Mouse (Mus musculus) common myeloid progenitor, adult 5-6 weeks (primary cell): ENCODE measurements around the gene Glipr1l2. TPM values are rescaled to one million over a fixed set of nuclear protein-coding genes. Genes with fewer than 3 reads are reported as not detected.
"Not testable (repeated sequence)": the region's sequence is repeated elsewhere in the genome, so short reads cannot be mapped to it uniquely, and the experiment has no call there.

Experiments used
- ATAC-seq: replicated peaks from 2 replicates; pipeline ENCODE4 v1.8.0; 2016; ENCODE audit warnings: low read depth, mild to moderate bottlenecking, moderate TSS enrichment, inconsistent platforms; ENCODE audit not compliant: poor library complexity, severe bottlenecking
- total RNA-seq: library from RNA; stranded (forward); fragments of 200-1000, 187-1606 nt; gene quantifications from 2 replicates; pipeline ENCODE4 v1.2.3, GENCODE M21; 2017

Gene Glipr1l2
- not detected in 2 replicates for total RNA-seq

GRCm38 (mm10) chr10:112083157-112083556 is at the start of gene Glipr1l2:
TSS of gene Glipr1l2 (plus strand) at chr10:112083354.
- no peak for ATAC-seq

- peak; percentile 66 for ATAC-seq
Observed at GRCm38 (mm10) chr10:112043523-112043922, 39.6 kb upstream of the Glipr1l2 start.

- not testable (repeated sequence) for ATAC-seq
Observed at GRCm38 (mm10) chr10:112044283-112044682, 38.9 kb upstream of the Glipr1l2 start.

DNA sequence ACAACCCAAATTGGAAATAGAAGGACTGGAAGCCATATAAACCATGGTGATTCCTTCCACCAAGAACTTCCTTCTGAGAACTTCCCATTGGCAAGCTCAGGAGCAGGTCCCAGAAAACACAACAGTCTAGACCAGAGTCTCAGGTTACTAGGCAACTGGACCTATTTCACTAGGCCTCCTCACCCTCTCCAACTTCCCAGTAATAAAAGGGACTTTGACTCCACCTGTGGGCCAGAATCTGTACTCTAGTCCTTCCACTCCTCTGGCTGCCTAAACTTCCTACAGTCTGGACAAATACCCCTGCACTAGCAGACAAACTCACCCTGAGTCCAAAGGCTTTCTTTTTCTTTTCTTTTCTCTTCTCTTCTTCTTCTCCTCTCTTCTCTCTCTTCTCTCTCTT is 31.9 kb upstream of the Glipr1l2 start:
- peak; percentile 96 for ATAC-seq

- peak; percentile 93 for ATAC-seq
Observed at GRCm38 (mm10) chr10:112051956-112052355, 31.2 kb upstream of the Glipr1l2 start.

- peak; percentile 100 for ATAC-seq
Observed at GRCm38 (mm10) chr10:112059702-112060582, 23.2 kb upstream of the Glipr1l2 start, which contains the start of gene Glipr1l1. TSS of gene Glipr1l1 (plus strand) at chr10:112060189.

DNA sequence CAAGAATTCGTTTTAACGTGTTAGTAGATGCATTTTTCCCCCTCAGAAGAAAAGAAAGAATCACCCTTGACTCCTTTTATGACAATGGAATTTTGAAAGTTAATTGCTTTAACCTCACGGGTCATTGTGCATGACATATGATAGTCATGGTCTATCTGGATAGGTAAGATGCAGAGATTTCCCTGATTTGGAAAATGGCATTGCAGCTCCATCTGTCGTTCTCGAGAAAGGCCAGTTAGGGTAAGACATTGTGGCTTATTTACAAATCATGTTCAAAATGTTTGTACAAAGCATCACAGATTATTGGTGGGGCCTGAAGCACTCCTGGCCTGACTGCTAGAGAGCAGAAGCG is 22.6 kb upstream of the Glipr1l2 start:
- not testable (repeated sequence) for ATAC-seq

- no peak for ATAC-seq
Observed at GRCm38 (mm10) chr10:112080044-112080443, 3.1 kb upstream of the Glipr1l2 start.

- peak; percentile 65; the same call in 1 of the 2 replicates for ATAC-seq
Observed at GRCm38 (mm10) chr10:112105785-112106184, 22.6 kb downstream of the Glipr1l2 start.

DNA sequence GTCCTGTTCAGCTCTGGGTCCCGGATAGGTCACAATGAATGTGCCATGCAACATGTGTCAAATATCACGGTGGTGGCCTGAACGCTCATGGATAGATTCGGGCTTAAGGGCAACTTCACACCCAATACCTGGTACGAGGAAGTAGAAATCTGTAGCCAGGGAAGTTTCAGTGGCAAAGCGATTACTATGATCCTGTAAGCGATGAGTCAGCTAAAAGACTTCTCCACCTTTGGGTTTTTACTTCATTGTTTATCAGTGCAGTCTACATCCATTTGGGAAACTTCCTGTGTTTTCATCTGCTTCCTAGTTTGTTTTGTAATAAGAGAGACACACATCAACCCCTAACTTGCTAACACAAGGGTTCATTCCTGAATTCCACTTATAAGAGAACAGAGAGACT is 27.2 kb downstream of the Glipr1l2 start:
- ATAC-seq, result no peak

GRCm38 (mm10) chr10:112125090-112125489 is 41.9 kb downstream of the Glipr1l2 start:
- not testable (repeated sequence) for ATAC-seq

DNA sequence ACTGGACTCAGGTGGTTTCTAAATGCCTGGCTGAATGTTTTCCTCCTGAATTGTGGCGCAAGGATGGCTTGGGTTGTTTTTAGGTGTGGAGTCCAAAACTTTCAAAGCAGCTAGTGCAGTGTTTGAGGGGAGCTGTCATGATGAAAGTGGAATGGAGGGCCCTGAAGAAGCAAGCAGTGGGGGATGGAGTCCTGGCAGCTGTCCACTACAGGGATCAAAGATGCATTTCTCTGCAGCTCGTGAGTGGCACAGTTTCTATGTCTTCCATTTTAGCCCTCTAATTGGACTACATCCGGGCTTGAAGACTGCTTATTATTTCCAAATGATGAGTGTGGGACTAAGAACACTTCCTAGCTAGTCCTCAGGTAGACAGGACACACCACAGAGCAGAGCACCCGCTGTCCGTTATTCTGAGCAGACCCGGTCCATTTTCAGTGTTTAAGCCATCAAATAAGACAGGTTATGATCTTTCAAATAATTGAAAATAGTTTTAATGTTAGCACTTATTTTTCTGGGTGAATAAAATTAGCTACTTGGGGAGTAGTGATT is 44.6 kb downstream of the Glipr1l2 start:
- not testable (repeated sequence) for ATAC-seq

GRCm38 (mm10) chr10:112132194-112132593 is 49.0 kb downstream of the Glipr1l2 start:
- ATAC-seq, result no peak

DNA sequence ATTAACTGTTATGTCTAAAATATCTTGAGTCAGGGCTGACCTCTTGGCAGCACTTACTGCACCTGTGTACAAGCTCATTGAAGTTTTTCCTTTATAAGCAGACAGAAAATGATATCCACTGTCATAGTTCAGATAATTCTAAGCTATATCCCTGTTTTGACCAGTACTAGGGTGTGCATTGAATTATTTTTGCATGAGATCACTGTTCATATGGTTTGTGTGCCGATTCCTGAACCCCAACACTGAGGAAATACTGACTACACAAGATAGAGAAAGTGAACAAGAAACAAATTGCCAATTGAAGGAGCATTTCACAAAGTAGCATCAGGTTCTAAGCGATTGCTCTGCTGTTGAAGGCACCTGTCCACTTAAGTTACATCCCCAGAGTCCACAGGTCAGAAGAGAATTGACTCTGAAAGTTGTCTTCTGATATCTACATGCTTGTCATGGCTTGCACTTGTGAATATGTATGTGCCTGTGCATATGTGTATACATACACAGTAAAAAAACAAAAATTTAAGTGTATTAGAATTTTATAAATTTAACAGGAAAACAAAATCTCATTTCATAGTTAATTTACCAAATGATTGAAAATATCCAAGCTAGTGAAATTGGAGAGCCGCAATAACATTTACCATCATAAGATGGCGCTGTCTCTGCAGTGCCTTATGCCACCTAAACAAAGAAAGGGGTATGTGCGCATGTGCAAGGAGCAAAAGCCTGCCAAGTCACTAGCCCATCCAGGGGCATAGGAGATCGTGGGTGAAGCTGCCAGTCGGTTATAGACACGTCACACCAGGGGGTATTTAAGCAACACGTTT is 55.1 kb downstream of the Glipr1l2 start:
- ATAC-seq, result peak; percentile 65

DNA sequence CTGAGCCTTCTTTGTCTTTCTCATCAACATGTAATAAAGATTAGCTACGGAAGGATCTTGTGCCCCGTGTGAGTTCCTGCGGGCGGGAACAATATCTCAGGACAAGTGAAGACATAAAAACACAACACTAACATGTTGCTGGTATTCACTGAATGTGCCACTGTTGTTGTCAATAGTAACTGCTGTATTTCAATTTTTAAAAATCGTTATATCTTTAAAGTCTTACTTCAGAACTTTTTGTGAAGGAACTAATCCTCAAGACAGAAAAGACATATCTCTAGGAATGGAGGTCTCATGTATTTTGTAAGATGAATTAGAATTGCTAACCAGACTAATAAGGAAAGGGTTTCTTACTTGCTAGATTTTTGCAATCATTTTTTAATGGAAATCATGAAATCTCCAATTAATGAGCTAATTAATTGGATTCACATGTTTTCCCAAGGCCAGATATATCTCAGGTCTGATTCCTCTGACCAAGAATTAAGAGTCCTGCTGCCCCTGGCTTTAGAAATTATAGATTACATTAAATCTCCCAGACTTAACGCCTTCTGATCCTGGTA is 55.8 kb downstream of the Glipr1l2 start:
- ATAC-seq, result peak; percentile 33

DNA sequence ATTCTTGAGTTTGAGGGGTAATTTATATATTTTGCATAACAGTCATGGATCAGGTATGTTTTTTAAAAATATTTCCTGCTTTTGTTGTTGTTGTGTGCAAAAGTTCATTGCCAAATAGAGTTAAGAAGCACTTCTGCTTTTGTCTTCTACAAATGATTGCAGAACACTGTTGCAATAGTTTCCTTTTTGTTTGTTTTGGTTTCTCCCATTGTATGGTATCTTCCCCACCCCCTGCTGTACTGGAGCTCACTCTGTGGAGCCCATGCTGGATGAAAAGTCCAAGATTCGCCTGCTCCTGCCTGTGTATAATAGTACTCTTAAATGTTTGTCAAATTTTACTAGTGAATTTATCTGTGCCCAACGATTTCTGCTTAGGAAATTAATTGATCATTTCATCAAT is 56.7 kb downstream of the Glipr1l2 start:
- ATAC-seq, result peak; percentile 89
